Mouse (Mus musculus) layer of hippocampus, adult 2 months (tissue): ENCODE data around the gene Cadps2. TPM values are rescaled to one million over a fixed set of nuclear protein-coding genes. Genes with fewer than 3 reads are reported as not detected.

Source experiments
- DNase-seq, 2 experiments: peaks; one replicate each; pipeline ENCODE4 v3.0.0; 2022; ENCODE audit warnings: low spot score in 2 of 2
- H3K27ac ChIP-seq: fragments of 200-600 bp; 2 replicates; pipeline ENCODE4 v1.8.1; 2022
- H3K4me3 ChIP-seq: fragments of 200-600 bp; 2 replicates; pipeline ENCODE4 v1.8.1; 2022; ENCODE audit warnings: mild to moderate bottlenecking
- CTCF ChIP-seq: fragments of 200-600 bp; conservative IDR thresholded peaks from 2 replicates; pipeline ENCODE4 v1.8.1; 2022; ENCODE audit warnings: antibody characterized with exemption, mild to moderate bottlenecking, moderate library complexity
- total RNA-seq, 2 experiments: library from RNA; stranded (reverse); gene quantifications; 2 replicates each; pipeline ENCODE4 v1.2.3; 2021

The Cadps2 gene
- total RNA-seq, 2 experiments from 2014 or later, result 81.1 to 81.7 TPM

- no peak for DNase-seq
- Histone ChIP-seq H3K27ac (peak overlapping the region; percentile 70), H3K4me3 (no peak overlapping the region)
- TF ChIP-seq CTCF, result no peak
These were observed 110.6 kb downstream of the Cadps2 start for GRCm38 (mm10) chr6:23728620-23729019.

DNA sequence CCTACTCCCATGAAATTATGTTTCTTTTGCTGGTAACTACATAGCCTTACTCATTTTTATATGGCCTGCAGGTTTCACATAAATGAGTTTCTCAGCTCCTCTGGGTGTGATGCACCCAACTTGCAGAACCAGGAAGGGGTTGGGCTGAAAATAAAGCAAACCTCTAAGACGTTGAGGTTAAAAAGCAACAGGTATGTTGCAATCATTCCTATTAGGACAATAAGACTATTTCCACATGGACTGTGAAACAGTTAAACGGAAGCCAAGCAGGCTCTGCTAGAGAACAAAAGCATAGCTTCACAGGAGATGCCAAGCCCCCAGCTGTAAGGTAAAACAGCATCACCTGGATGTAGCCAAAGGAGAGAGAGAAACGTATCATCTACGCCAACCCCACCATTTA, 115.5 kb downstream of the Cadps2 start:
- DNase-seq, result no peak
- Histone ChIP-seq H3K4me3 (no peak overlapping the region), H3K27ac (no peak overlapping the region)
- TF ChIP-seq CTCF, result no peak

- no peak for TF ChIP-seq CTCF
- Histone ChIP-seq H3K27ac (no peak overlapping the region), H3K4me3 (no peak overlapping the region)
- no peak for DNase-seq
These were observed 118.8 kb downstream of the Cadps2 start for GRCm38 (mm10) chr6:23720401-23720800.

DNA sequence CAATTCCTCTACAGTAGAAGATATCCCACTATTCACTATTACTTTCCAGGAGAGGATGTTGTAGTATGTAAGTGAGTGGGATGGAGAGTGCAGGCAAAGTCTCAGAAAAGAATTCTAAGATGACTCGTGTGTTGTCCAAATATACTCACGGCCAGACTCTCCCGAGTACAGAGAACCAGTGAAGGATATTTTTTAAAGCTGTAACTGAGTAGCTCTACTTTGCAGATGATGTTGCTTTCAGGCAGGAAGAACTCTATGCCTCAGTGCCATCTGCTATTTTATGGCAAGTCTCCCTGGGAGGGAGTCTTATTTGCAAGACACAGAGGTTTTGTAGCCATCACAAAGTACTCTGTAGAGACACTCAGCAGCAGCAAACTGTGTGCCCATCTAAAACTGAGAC, 131.7 kb downstream of the Cadps2 start:
- H3K27ac ChIP-seq, result peak overlapping the region; percentile 60
- no peak for TF ChIP-seq CTCF
- peak; percentile 36 to 59 for DNase-seq
- H3K4me3 ChIP-seq, result no peak overlapping the region

DNA sequence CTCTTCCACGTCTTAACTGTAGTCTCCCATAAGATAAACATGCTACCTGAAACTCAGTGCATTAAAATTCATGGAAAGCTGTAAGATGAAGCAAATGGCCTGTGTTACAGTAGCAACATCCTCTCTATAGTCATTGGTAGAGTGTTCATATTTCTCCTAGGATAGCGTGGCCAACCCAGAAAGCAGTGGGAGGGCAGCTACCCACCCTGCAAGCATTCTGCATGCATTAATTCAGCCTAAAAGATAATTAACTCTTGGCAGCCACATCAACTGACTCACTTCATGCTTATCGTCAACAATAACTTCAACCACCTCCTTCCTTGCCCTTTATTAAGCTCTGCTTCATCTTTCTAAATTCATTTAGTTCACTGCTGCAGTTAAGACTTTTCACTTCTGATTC, 138.3 kb downstream of the Cadps2 start:
- no peak for TF ChIP-seq CTCF
- H3K4me3 ChIP-seq, result no peak overlapping the region
- no peak overlapping the region for H3K27ac ChIP-seq
- no peak for DNase-seq

DNA sequence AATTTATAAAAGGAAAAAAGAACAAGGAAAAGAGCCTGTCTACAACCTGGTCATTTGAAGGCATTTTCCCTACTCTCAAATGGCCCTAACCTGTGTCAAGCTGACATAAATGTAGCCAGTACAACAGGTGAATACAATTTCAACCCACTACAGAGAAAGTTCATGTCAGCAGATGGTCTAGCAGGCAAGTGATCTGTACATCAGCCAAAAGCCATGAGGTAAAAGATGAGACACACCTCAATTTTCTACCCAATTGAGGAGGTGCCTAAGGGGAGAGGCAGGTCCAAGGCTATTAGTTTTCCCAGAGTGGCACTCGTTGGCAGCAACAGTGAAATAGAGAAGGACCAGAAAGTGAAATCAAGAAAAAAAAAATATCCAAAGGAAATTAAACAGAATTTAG, 161.0 kb downstream of the Cadps2 start:
- no peak for DNase-seq
- TF ChIP-seq CTCF, result no peak
- Histone ChIP-seq H3K27ac (no peak overlapping the region), H3K4me3 (no peak overlapping the region)

GRCm38 (mm10) chr6:23655036-23655435, 184.2 kb downstream of the Cadps2 start, which contains the start of gene Rnf148:
TSS of gene Rnf148 (minus strand) at chr6:23655136.
- no peak for TF ChIP-seq CTCF
- DNase-seq, result no peak
- Histone ChIP-seq H3K27ac (no peak within 1 kb of the TSS), H3K4me3 (no peak within 1 kb of the TSS)

- Histone ChIP-seq H3K4me3 (no peak within 1 kb of the TSS), H3K27ac (no peak within 1 kb of the TSS)
- no peak for TF ChIP-seq CTCF
- no peak for DNase-seq
These were observed 189.0 kb downstream of the Cadps2 start, which contains the start of gene Rnf133 for GRCm38 (mm10) chr6:23650205-23650604. TSS of gene Rnf133 (minus strand) at chr6:23650305.

GRCm38 (mm10) chr6:23648732-23649131, 190.5 kb downstream of the Cadps2 start:
- TF ChIP-seq CTCF, result no peak

DNA sequence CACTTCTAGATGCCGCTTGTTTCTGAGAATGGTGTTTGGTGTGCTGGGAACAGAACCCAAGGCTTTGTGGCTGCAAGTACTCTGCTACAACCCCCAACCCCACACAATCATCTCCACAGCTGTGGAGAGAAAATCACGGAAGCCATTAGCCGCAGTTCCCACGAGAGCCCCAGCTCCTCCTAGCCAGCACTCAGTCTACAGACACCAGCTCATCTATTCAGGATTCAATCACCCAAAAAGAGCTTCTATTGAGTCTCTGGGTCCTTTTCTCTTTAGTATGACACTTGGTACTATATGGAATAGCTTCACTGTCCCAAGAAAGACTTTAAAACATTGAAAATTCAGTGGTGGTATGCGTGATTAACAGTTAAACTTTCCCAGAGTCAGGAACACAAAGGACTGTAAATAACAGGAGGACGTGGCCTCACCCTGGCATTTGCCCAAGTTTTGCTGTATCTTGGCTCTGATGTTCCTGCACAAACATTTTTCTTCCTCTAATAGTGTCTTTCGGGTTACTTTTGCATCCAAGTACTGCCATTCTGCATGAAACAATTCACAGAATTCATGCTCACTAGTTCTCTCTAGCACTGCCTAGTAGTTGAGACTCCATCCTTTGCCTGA, 191.5 kb downstream of the Cadps2 start:
- Histone ChIP-seq H3K27ac (no peak overlapping the region), H3K4me3 (no peak overlapping the region)
- no peak for DNase-seq
- TF ChIP-seq CTCF, result no peak

More at GRCm38 (mm10) chr6:23648732-23649131, 190.5 kb downstream of the Cadps2 start:
- H3K27ac ChIP-seq, result no peak overlapping the region
- no peak for DNase-seq
- no peak overlapping the region for H3K4me3 ChIP-seq

DNA sequence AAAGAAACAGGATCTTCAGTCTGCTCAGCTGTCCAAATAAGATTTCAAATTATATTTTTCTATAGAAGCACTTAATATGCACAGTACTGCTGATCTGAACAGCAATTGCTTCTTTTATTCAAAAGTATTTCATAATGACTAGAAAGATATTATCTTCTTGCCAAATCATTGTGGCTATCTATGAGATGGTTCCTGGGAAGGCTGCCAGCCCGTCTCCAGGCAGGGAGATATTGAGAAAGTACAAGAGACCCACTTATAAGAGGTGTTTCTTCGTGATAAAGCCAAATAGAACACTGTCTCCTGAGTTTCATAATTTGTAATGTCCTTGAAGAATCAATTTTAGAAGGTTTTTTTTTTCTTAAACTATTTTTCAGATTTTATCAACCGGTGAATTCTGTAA, 202.1 kb downstream of the Cadps2 start:
- TF ChIP-seq CTCF, result no peak
- Histone ChIP-seq H3K4me3 (no peak overlapping the region), H3K27ac (no peak overlapping the region; the same call in 1 of the 2 replicates)
- no peak for DNase-seq

GRCm38 (mm10) chr6:23635208-23635607, 204.0 kb downstream of the Cadps2 start:
- H3K27ac ChIP-seq, result no peak overlapping the region
- TF ChIP-seq CTCF, result no peak

DNA sequence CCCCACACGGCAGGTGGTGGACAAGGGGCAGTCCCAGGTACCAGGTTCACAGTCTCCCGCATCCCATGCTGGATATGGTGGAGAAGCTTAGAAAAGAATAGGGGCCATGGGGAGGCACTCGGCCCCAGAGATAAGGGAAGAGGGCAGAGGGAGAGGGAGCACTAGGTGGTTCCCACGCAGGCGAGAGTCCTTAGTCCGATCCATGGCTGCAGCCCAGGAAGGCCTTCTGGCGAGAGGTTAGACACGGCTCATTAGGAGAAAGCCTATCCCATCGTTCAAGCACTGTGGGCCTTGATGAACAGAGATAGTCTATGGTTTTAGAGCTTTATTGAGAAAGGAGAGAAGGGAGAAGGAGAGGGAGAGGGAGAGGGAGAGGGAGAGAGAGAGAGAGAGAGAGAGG, 205.2 kb downstream of the Cadps2 start:
- Histone ChIP-seq H3K27ac (no peak overlapping the region), H3K4me3 (no peak overlapping the region)
- TF ChIP-seq CTCF, result no peak
- no peak for DNase-seq

More at GRCm38 (mm10) chr6:23635208-23635607, 204.0 kb downstream of the Cadps2 start:
- DNase-seq, result no peak
- no peak overlapping the region for H3K4me3 ChIP-seq

- no peak overlapping the region for H3K4me3 ChIP-seq
- H3K27ac ChIP-seq, result no peak overlapping the region
- no peak for DNase-seq
- no peak for TF ChIP-seq CTCF
These were observed 208.8 kb downstream of the Cadps2 start for GRCm38 (mm10) chr6:23630465-23630864.
